Mouse (Mus musculus) hindbrain, embryonic 13.5 days (tissue): Measurements from ENCODE around the gene Gtf2i. TPM values are rescaled to one million over a fixed set of nuclear protein-coding genes. Genes with fewer than 3 reads are reported as not detected.

Experiments used
- ATAC-seq: fragments of 200-750 bp; cut with Nextera tagmentation; 2 replicates; pipeline ENCODE4 v1.8.0; 2017; ENCODE audit warnings: moderate TSS enrichment; ENCODE audit not compliant: low FRiP score
- H3K27ac ChIP-seq: fragments of 300-500 bp; sonication (generic); 2 replicates; pipeline ENCODE4 v1.5.1; 2015; ENCODE audit warnings: inconsistent platforms, mild to moderate bottlenecking, moderate library complexity
- H3K27me3 ChIP-seq: fragments of 300-500 bp; sonication (generic); 2 replicates; pipeline ENCODE4 v1.6.1; 2015; ENCODE audit warnings: mild to moderate bottlenecking, inconsistent platforms
- H3K36me3 ChIP-seq: fragments of 300-500 bp; sonication (generic); 2 replicates; pipeline ENCODE4 v1.6.1; 2015; ENCODE audit warnings: mild to moderate bottlenecking, inconsistent platforms
- H3K4me1 ChIP-seq: fragments of 300-500 bp; sonication (generic); replicated peaks from 2 replicates; pipeline ENCODE4 v1.6.1; 2015; ENCODE audit warnings: inconsistent platforms
- H3K4me2 ChIP-seq: fragments of 300-500 bp; sonication (generic); 2 replicates; pipeline ENCODE4 v1.6.1; 2015; ENCODE audit warnings: inconsistent platforms, mild to moderate bottlenecking, moderate library complexity
- H3K4me3 ChIP-seq: fragments of 300-500 bp; sonication (generic); 2 replicates; pipeline ENCODE4 v1.5.1; 2015; ENCODE audit warnings: mild to moderate bottlenecking, inconsistent platforms
- H3K9ac ChIP-seq: fragments of 300-500 bp; sonication (generic); 2 replicates; pipeline ENCODE4 v1.6.1; 2015; ENCODE audit warnings: mild to moderate bottlenecking, inconsistent platforms
- H3K9me3 ChIP-seq: fragments of 300-500 bp; sonication (generic); 2 replicates; pipeline ENCODE4 v1.6.1; 2016; ENCODE audit warnings: inconsistent platforms
- WGBS: fragments of 180-500 bp; shearing (Covaris S2); methylation state at CpG from one replicate; pipeline ENCODE4 v1.1.7; 2015; 5-methylcytosine and 5-hydroxymethylcytosine counted together
- polyA plus RNA-seq: library from polyadenylated mRNA; unstranded; fragments of >200 nt; fragmentation: Nextera tagmentation; extraction: Ambion mirVana; gene quantifications from 2 replicates; pipeline ENCODE4 v1.2.1, GENCODE M21; 2015

The Gtf2i gene
- polyA plus RNA-seq, 1 experiment from 2014 or later, result 173 TPM

- Histone ChIP-seq H3K36me3 (peaks cover 96% of the 10 kb centered on the region), H3K4me3 (no peak overlapping the region), H3K4me2 (no peak overlapping the region), H3K27ac (no peak overlapping the region), H3K4me1 (no peaks in the 10 kb centered on the region), H3K9me3 (no peaks in the 10 kb centered on the region), H3K27me3 (no peaks in the 10 kb centered on the region), H3K9ac (no peak overlapping the region)
- no peak for ATAC-seq
- 92% methylated on average over 4 of the region's 4 CpGs for WGBS
These were observed 44.0 kb downstream of the Gtf2i start for GRCm38 (mm10) chr5:134270566-134270965.

GRCm38 (mm10) chr5:134269751-134270150 lies 44.8 kb downstream of the Gtf2i start:
- H3K4me3 ChIP-seq, result no peak overlapping the region
- H3K27ac ChIP-seq, result no peak overlapping the region
- H3K4me2 ChIP-seq, result no peak overlapping the region
- no peaks in the 10 kb centered on the region for H3K9me3 ChIP-seq
- H3K36me3 ChIP-seq, result peaks cover 96% of the 10 kb centered on the region
- ATAC-seq, result no peak
- H3K27me3 ChIP-seq, result no peaks in the 10 kb centered on the region
- no peak overlapping the region for H3K9ac ChIP-seq
- H3K4me1 ChIP-seq, result no peaks in the 10 kb centered on the region
- WGBS, result 92% methylated on average over 5 of the region's 5 CpGs

GRCm38 (mm10) chr5:134268751-134269150 lies 45.8 kb downstream of the Gtf2i start:
- no peaks in the 10 kb centered on the region for H3K4me1 ChIP-seq

GRCm38 (mm10) chr5:134266404-134266803 lies 48.2 kb downstream of the Gtf2i start:
- WGBS, result 83% methylated on average over 18 of the region's 18 CpGs
- Histone ChIP-seq H3K4me1 (no peaks in the 10 kb centered on the region), H3K4me2 (no peak overlapping the region), H3K27ac (no peak overlapping the region), H3K27me3 (no peaks in the 10 kb centered on the region), H3K9me3 (no peaks in the 10 kb centered on the region), H3K9ac (no peak overlapping the region), H3K36me3 (peaks cover 97% of the 10 kb centered on the region), H3K4me3 (no peak overlapping the region)
- ATAC-seq, result no peak

More at GRCm38 (mm10) chr5:134268751-134269150, 45.8 kb downstream of the Gtf2i start:
- no peaks in the 10 kb centered on the region for H3K27me3 ChIP-seq
- peaks cover 97% of the 10 kb centered on the region for H3K36me3 ChIP-seq
- H3K4me3 ChIP-seq, result no peak overlapping the region
- H3K9ac ChIP-seq, result no peak overlapping the region
- no peaks in the 10 kb centered on the region for H3K9me3 ChIP-seq
- H3K27ac ChIP-seq, result no peak overlapping the region
- no peak overlapping the region for H3K4me2 ChIP-seq
- ATAC-seq, result no peak
- WGBS, result 93% methylated on average over 8 of the region's 8 CpGs

GRCm38 (mm10) chr5:134265890-134266289 lies 48.7 kb downstream of the Gtf2i start:
- Histone ChIP-seq H3K27ac (no peak overlapping the region), H3K4me2 (no peak overlapping the region), H3K9me3 (no peaks in the 10 kb centered on the region), H3K9ac (no peak overlapping the region), H3K27me3 (no peaks in the 10 kb centered on the region), H3K36me3 (peaks cover 97% of the 10 kb centered on the region), H3K4me3 (no peak overlapping the region), H3K4me1 (no peaks in the 10 kb centered on the region)
- no peak for ATAC-seq
- WGBS, result 84% methylated on average over 2 of the region's 2 CpGs

GRCm38 (mm10) chr5:134260001-134260636 lies 54.4 kb downstream of the Gtf2i start:
- no peak for ATAC-seq
- Histone ChIP-seq H3K9me3 (no peaks in the 10 kb centered on the region), H3K27me3 (no peaks in the 10 kb centered on the region), H3K27ac (no peak overlapping the region), H3K4me1 (no peaks in the 10 kb centered on the region), H3K36me3 (peaks cover 96% of the 10 kb centered on the region), H3K9ac (no peak overlapping the region), H3K4me2 (no peak overlapping the region), H3K4me3 (no peak overlapping the region)
- 93% methylated on average over 9 of the region's 9 CpGs for WGBS

- Histone ChIP-seq H3K4me2 (no peak overlapping the region), H3K9me3 (no peaks in the 10 kb centered on the region), H3K36me3 (peaks cover 96% of the 10 kb centered on the region), H3K27me3 (no peaks in the 10 kb centered on the region), H3K4me1 (no peaks in the 10 kb centered on the region), H3K9ac (no peak overlapping the region), H3K27ac (no peak overlapping the region), H3K4me3 (no peak overlapping the region)
- no peak for ATAC-seq
- WGBS, result 93% methylated on average over 2 of the region's 2 CpGs
These were observed 55.6 kb downstream of the Gtf2i start for GRCm38 (mm10) chr5:134258934-134259333.

- WGBS, result 84% methylated on average over 4 of the region's 4 CpGs
- H3K4me2 ChIP-seq, result no peak overlapping the region
- H3K36me3 ChIP-seq, result peaks cover 96% of the 10 kb centered on the region
- no peaks in the 10 kb centered on the region for H3K9me3 ChIP-seq
- no peak for ATAC-seq
- H3K27me3 ChIP-seq, result no peaks in the 10 kb centered on the region
- H3K9ac ChIP-seq, result no peak overlapping the region
- no peaks in the 10 kb centered on the region for H3K4me1 ChIP-seq
- H3K4me3 ChIP-seq, result no peak overlapping the region
- no peak overlapping the region for H3K27ac ChIP-seq
These were observed 56.2 kb downstream of the Gtf2i start for GRCm38 (mm10) chr5:134258395-134258794.

GRCm38 (mm10) chr5:134257349-134258031 lies 57.1 kb downstream of the Gtf2i start:
- 94% methylated on average over 13 of the region's 13 CpGs for WGBS
- Histone ChIP-seq H3K9ac (peak overlapping the region; percentile 29; the same call in 1 of the 2 replicates), H3K4me3 (no peak overlapping the region), H3K4me1 (no peaks in the 10 kb centered on the region), H3K27ac (no peak overlapping the region), H3K27me3 (no peaks in the 10 kb centered on the region), H3K9me3 (no peaks in the 10 kb centered on the region), H3K36me3 (peaks cover 96% of the 10 kb centered on the region), H3K4me2 (no peak overlapping the region)
- no peak for ATAC-seq

- Histone ChIP-seq H3K4me1 (no peaks in the 10 kb centered on the region), H3K4me3 (no peak overlapping the region), H3K36me3 (peaks cover 95% of the 10 kb centered on the region), H3K9ac (no peak overlapping the region), H3K4me2 (no peak overlapping the region), H3K27ac (no peak overlapping the region), H3K27me3 (no peaks in the 10 kb centered on the region), H3K9me3 (no peaks in the 10 kb centered on the region)
- WGBS, result 91% methylated on average over 10 of the region's 10 CpGs
- ATAC-seq, result no peak
These were observed 59.3 kb downstream of the Gtf2i start for GRCm38 (mm10) chr5:134255294-134255693.

GRCm38 (mm10) chr5:134253806-134254205 lies 60.8 kb downstream of the Gtf2i start:
- 85% methylated on average over 3 of the region's 3 CpGs for WGBS
- Histone ChIP-seq H3K36me3 (peaks cover 94% of the 10 kb centered on the region), H3K4me1 (no peaks in the 10 kb centered on the region), H3K27ac (no peak overlapping the region), H3K4me2 (no peak overlapping the region), H3K27me3 (no peaks in the 10 kb centered on the region), H3K9me3 (no peaks in the 10 kb centered on the region), H3K4me3 (no peak overlapping the region), H3K9ac (no peak overlapping the region)
- ATAC-seq, result no peak

- Histone ChIP-seq H3K9ac (no peak overlapping the region), H3K27me3 (no peaks in the 10 kb centered on the region), H3K4me1 (no peaks in the 10 kb centered on the region), H3K27ac (no peak overlapping the region), H3K4me3 (no peak overlapping the region), H3K36me3 (peaks cover 98% of the 10 kb centered on the region), H3K4me2 (no peak overlapping the region), H3K9me3 (no peaks in the 10 kb centered on the region)
- 96% methylated on average over 4 of the region's 4 CpGs for WGBS
- ATAC-seq, result no peak
These were observed 63.5 kb downstream of the Gtf2i start for GRCm38 (mm10) chr5:134251083-134251482.

- Histone ChIP-seq H3K9me3 (no peaks in the 10 kb centered on the region), H3K9ac (no peak overlapping the region), H3K4me1 (no peaks in the 10 kb centered on the region), H3K4me2 (no peak overlapping the region), H3K27ac (no peak overlapping the region), H3K36me3 (peaks cover 98% of the 10 kb centered on the region), H3K4me3 (no peak overlapping the region), H3K27me3 (no peaks in the 10 kb centered on the region)
- 97% methylated on average over 3 of the region's 3 CpGs for WGBS
- ATAC-seq, result no peak
These were observed 64.0 kb downstream of the Gtf2i start for GRCm38 (mm10) chr5:134250601-134251000.
